Mouse (Mus musculus) kidney, adult 10 weeks (tissue): ENCODE data around the gene Slc15a3. TPM values are rescaled to one million over a fixed set of nuclear protein-coding genes. Genes with fewer than 3 reads are reported as not detected.

ENCODE experiments used
- polyA plus RNA-seq: library from polyadenylated mRNA; stranded (reverse); fragments of 350-450 nt; fragmentation: Illumina TruSeq; extraction: RNeasy Lipid Tissue Mini Kit (QIAGEN cat#74804); gene quantifications from one replicate; pipeline ENCODE4 v1.2.3, GENCODE M21; 2014; ENCODE audit warnings: low read depth, low replicate concordance

Slc15a3 gene
- polyA plus RNA-seq: 0.49 TPM

DNA sequence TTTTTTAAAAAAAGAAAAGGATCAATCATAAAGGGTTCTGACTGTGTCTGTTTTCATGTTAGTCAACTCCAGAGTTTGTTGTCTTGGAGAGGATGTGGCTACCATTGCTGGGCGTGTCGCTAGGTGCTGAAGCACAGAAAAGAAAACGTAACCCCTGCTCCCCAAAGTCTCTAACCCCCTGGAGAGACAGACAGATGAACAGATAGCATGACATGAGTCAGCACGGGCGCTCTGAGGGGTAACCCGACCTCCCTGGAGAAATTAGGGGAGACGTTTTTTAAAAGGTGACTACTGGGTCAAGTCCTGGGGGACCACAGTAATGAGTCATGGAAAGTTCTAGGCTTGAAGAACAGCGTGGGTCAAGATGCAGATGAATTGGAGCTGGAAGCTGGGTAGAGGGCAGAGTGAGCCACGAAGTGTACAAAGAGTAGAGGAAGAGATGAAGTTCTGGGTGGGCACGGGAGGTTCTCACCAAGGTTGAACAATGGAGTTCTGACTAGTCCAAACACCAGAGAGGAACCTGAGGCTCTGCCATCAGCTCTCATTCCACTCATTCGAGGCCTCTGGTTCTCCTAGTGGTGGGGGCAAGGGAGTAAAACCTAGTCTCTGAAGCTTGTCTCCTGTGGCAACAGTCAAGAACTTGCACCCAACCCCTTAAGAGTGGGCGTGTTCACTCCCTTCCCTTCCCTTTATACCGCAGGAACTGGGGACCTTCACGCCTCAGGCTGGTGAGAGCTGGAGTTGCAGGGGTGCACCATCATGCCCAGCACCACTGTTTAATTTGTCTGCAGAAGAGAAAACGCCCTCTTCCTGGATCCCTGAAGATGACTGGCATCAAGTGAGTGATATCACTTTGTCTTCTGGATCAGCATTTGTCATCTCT is at the start of gene Slc15a3:
Slc15a3 (plus strand) TSS at position 718 of the 883 bp plus-strand sequence.

GRCm38 (mm10) chr19:10829436-10830175 is 9.9 kb upstream of the Slc15a3 start, which contains the start of gene Cd6:
Gene Cd6, minus strand, starts transcription at chr19:10830058.

DNA sequence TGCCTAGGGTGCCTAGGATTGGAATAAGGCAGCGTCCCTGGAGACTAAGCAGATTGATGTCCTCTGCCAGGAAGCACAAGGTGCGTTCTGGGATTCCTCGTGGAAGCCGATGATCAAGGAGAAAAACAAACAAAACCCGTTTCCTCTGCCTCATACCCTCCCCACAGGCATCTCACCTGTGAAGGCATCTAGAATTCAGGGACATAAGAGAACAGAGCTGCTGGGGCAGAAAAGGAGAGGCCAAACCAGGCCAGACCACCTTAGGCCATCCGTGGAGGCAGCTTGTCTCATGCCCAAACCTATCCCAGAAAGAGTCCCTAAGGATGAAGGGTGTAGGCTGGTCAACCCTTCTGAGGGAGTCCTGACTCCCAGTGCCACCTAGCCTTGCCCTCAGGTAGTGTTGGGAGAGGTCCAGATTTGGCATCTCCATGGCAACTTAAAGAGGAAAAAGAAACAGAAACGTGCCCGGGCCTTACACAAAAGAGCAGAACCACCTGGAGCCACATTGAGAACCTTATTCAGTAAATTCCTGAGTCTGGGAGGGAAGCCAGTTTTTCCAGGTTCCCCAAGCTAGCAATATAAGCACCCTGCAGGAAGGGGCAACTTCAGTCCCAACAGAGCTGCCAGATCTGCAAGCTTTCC is 30.5 kb downstream of the Slc15a3 start, which contains the start of gene Tmem132a:
Tmem132a (minus strand) TSS at position 55 of the 642 bp plus-strand sequence.

GRCm38 (mm10) chr19:10881426-10882154 is 42.1 kb downstream of the Slc15a3 start, which contains the start of gene Tmem109:
Gene Tmem109, minus strand, starts transcription at chr19:10882001.

GRCm38 (mm10) chr19:10895016-10895528 is 55.5 kb downstream of the Slc15a3 start, which contains the start of gene Prpf19:
Gene Prpf19, plus strand, starts transcription at chr19:10895231.

Other genes with a start within 250 kb of the Slc15a3 start
- 62.9 TPM for gene Ddb1, start 234.4 kb upstream of the Slc15a3 start, polyA plus RNA-seq
- gene Tkfc, start 234.1 kb upstream of the Slc15a3 start, polyA plus RNA-seq: 21.8 TPM
- 0.93 TPM for gene Vwce, start 205.5 kb upstream of the Slc15a3 start, polyA plus RNA-seq
- gene Pga5, start 161.7 kb upstream of the Slc15a3 start, polyA plus RNA-seq: not detected
- gene Vps37c, start 151.0 kb upstream of the Slc15a3 start, polyA plus RNA-seq: 2.6 TPM
- gene Cd5, start 100.7 kb upstream of the Slc15a3 start, polyA plus RNA-seq: not detected
- gene Cd6, start 9.7 kb upstream of the Slc15a3 start, polyA plus RNA-seq: not detected
- gene Tmem132a, start 30.2 kb downstream of the Slc15a3 start, polyA plus RNA-seq: 0.12 TPM
- gene Tmem109, start 42.3 kb downstream of the Slc15a3 start, polyA plus RNA-seq: 2.8 TPM
- 37.5 TPM for gene Prpf19, start 55.5 kb downstream of the Slc15a3 start, polyA plus RNA-seq
- not detected for gene Zp1, start 80.9 kb downstream of the Slc15a3 start, polyA plus RNA-seq
- gene Ptgdr2, start 97.4 kb downstream of the Slc15a3 start, polyA plus RNA-seq: not detected
- 1.1 TPM for gene Ccdc86, start 109.5 kb downstream of the Slc15a3 start, polyA plus RNA-seq
- not detected for gene Ms4a10, start 134.9 kb downstream of the Slc15a3 start, polyA plus RNA-seq
- not detected for gene Ms4a15, start 153.5 kb downstream of the Slc15a3 start, polyA plus RNA-seq
- gene Ms4a18, start 178.3 kb downstream of the Slc15a3 start, polyA plus RNA-seq: not detected
- gene Ms4a8a, start 241.4 kb downstream of the Slc15a3 start, polyA plus RNA-seq: not detected